Mouse (Mus musculus): ENCODE measurements around the gene Zfp526. TPM values are rescaled to one million over a fixed set of nuclear protein-coding genes. Genes with fewer than 3 reads are reported as not detected.

The Zfp526 gene
- total and polyA plus RNA-seq, 3 experiments, result 9.5 to 14.8 TPM; not detected in 1

- Histone ChIP-seq H3K9me3 (replicated peaks; ENCODE audit: insufficient read depth, low read length) (no peaks in the 10 kb centered on the region), H3K27me3 (ENCODE audit: control insufficient read depth in 1 of 2, insufficient read depth in 2 of 2, low read length in 2 of 2) (no peaks in the 10 kb centered on the region), H3K79me2 (ENCODE audit: control insufficient read depth, insufficient read depth, low read length, poor library complexity) (no peaks in the 10 kb centered on the region), H3K9ac (ENCODE audit: control insufficient read depth, low read depth, low read length, poor library complexity, severe bottlenecking) (no peak overlapping the region), H3K27ac (ENCODE audit: control insufficient read depth, low read depth, low read length) (no peak overlapping the region), H3K36me3 (ENCODE audit: control insufficient read depth in 1 of 2, insufficient read depth in 2 of 2, low read length in 2 of 2) (peaks cover 0 to 9% of the 10 kb centered on the region in 2 experiments; a peak in 2 of 4 replicates), H3K4me1 (ENCODE audit: control insufficient read depth in 1 of 2, insufficient read depth in 2 of 2, low read length in 2 of 2) (peaks cover 6 to 12% of the 10 kb centered on the region in 2 experiments; a peak in 3 of 4 replicates), H3K4me3 (ENCODE audit: control insufficient read depth in 1 of 2, insufficient read depth in 1 of 2, low read depth in 2 of 2, low read length in 2 of 2) (no peak overlapping the region)
- no peak for DNase-seq (ENCODE audit: low read depth, low spot score)
- no peak for TF ChIP-seq SMC3 (IDR thresholded peaks at IDR 0.05; ENCODE audit: low read depth, low read length)
- TF ChIP-seq POLR2A (IDR thresholded peaks at IDR 0.05; ENCODE audit: control insufficient read depth in 1 of 2, insufficient read depth in 1 of 2, low read depth in 1 of 2, low read length in 2 of 2, poor library complexity in 1 of 2), result no peak
- no peak for TF ChIP-seq MYB (IDR thresholded peaks at IDR 0.05; ENCODE audit: low read depth, low read length)
- TF ChIP-seq MAZ (IDR thresholded peaks at IDR 0.05; ENCODE audit: low read depth, low read length), result no peak
- TF ChIP-seq ZMIZ1 (IDR thresholded peaks at IDR 0.05; ENCODE audit: low read depth, low read length), result no peak
- no peak for TF ChIP-seq MAX (IDR thresholded peaks at IDR 0.05; ENCODE audit: low read length)
- TF ChIP-seq BHLHE40 (IDR thresholded peaks at IDR 0.05; ENCODE audit: borderline replicate concordance, low read depth, low read length), result no peak
- TF ChIP-seq CHD2 (IDR thresholded peaks at IDR 0.05; ENCODE audit: low read length), result no peak
- no peak for TF ChIP-seq TAL1 (IDR thresholded peaks at IDR 0.05; ENCODE audit: low read length)
- no peak for TF ChIP-seq MYC (IDR thresholded peaks at IDR 0.05; ENCODE audit: low read depth, low read length)
- TF ChIP-seq ZC3H11A (IDR thresholded peaks at IDR 0.05; ENCODE audit: low read depth, low read length), result no peak
- TF ChIP-seq ETS1 (IDR thresholded peaks at IDR 0.05; ENCODE audit: low read depth, low read length), result no peak
- no peak for TF ChIP-seq EP300 (IDR thresholded peaks at IDR 0.05; ENCODE audit: low read depth in 1 of 2, low read length in 2 of 2)
- TF ChIP-seq TBP (IDR thresholded peaks at IDR 0.05; ENCODE audit: low read depth, low read length), result no peak
- no peak for TF ChIP-seq RCOR1 (IDR thresholded peaks at IDR 0.05; ENCODE audit: low read depth, low read length)
Observed at GRCm38 (mm10) chr7:25261896-25262295, 40.7 kb downstream of the Zfp526 start.

- TF ChIP-seq MXI1 (IDR thresholded peaks at IDR 0.05; ENCODE audit: low read depth, low read length) (no peak), MAX (IDR thresholded peaks at IDR 0.05; ENCODE audit: low read length) (no peak), ETS1 (IDR thresholded peaks at IDR 0.05; ENCODE audit: low read depth, low read length) (no peak), ZMIZ1 (IDR thresholded peaks at IDR 0.05; ENCODE audit: low read depth, low read length) (no peak), KAT2A (conservative IDR thresholded peaks at IDR 0.05; ENCODE audit: low read depth, low read length) (no peak)
Observed at GRCm38 (mm10) chr7:25263968-25264870, 43.0 kb downstream of the Zfp526 start.

More at GRCm38 (mm10) chr7:25263968-25264870, 43.0 kb downstream of the Zfp526 start:
- H3K36me3 ChIP-seq (ENCODE audit: control insufficient read depth in 1 of 2, insufficient read depth in 2 of 2, low read length in 2 of 2), result peaks cover 0 to 12% of the 10 kb centered on the region in 2 experiments; a peak in 2 of 4 replicates
- no peak overlapping the region for H3K27ac ChIP-seq (ENCODE audit: control insufficient read depth, low read depth, low read length)
- DNase-seq (ENCODE audit: low read depth, low spot score), result no peak
- H3K4me1 ChIP-seq (ENCODE audit: control insufficient read depth in 1 of 2, insufficient read depth in 2 of 2, low read length in 2 of 2), result peaks cover 7 to 14% of the 10 kb centered on the region in 2 experiments; a peak in 3 of 4 replicates
- H3K79me2 ChIP-seq (ENCODE audit: control insufficient read depth, insufficient read depth, low read length, poor library complexity), result peaks cover 9% of the 10 kb centered on the region
- H3K4me3 ChIP-seq (ENCODE audit: control insufficient read depth in 1 of 2, insufficient read depth in 1 of 2, low read depth in 2 of 2, low read length in 2 of 2), result no peak overlapping the region
- H3K9ac ChIP-seq (ENCODE audit: control insufficient read depth, low read depth, low read length, poor library complexity, severe bottlenecking), result no peak overlapping the region
- H3K27me3 ChIP-seq (ENCODE audit: control insufficient read depth in 1 of 2, insufficient read depth in 2 of 2, low read length in 2 of 2), result no peaks in the 10 kb centered on the region
- H3K9me3 ChIP-seq (replicated peaks; ENCODE audit: insufficient read depth, low read length), result no peaks in the 10 kb centered on the region
